Mouse (Mus musculus) frontal cortex, postnatal 10 days (tissue): ENCODE measurements around the gene Elmsan1.
A peak's percentile ranks its signal among the peaks of the same experiment; 100 is the strongest.
"Not testable (repeated sequence)": the region's sequence is repeated elsewhere in the genome, so short reads cannot be mapped to it uniquely, and the experiment has no call there.

Source experiments
- DNase-seq, 2 experiments: peaks; one replicate each; pipeline ENCODE4 v3.0.0; 2022; ENCODE audit warnings: low spot score in 2 of 2, mixed read lengths in 1 of 2

Gene Elmsan1

DNA sequence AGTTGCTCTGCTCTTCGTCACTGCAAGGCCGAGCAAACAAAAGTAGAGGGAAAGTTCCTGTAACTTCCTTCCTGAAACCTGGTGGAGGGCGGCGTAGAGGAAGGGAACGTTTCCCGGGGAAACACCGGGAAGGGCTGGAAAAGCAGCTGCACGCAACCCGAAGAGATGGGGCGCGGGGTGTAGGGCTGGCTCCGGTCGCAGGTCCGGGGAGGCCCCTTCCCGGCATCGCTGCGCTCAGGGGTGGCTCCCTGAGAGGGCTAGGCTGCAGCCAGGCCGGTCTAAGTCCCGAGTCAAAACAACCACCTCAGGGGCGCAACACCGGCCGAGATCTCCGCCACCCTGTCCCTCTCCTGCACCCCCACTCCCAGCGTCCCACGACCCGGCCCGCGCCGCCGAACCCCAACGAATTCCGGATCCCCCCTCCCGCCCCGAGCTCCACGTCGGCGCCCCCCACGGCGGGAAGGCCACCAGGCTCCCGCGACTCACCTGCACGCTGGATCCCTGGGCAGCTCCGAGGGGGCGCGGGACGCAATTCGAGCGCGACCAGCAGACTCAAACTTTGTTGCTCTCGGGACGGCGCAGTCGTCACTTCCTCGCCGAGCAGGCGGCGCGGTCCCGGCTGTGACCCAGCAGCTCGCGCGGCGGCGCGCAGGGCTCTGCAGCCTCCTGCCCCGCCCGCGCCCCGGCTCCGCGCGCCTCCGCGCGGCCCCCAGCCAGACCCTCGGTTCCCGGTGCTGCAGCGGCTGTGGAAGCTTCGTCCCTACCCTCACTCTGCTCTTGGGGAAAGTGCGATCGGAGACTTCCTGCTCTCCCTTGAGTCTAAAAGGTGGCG, at the start of gene Elmsan1:
Gene Elmsan1 (minus strand): TSS at position 593 of the 832 bp plus-strand sequence.
- DNase-seq = peak in 1 of 2 experiments; percentile 66

DNA sequence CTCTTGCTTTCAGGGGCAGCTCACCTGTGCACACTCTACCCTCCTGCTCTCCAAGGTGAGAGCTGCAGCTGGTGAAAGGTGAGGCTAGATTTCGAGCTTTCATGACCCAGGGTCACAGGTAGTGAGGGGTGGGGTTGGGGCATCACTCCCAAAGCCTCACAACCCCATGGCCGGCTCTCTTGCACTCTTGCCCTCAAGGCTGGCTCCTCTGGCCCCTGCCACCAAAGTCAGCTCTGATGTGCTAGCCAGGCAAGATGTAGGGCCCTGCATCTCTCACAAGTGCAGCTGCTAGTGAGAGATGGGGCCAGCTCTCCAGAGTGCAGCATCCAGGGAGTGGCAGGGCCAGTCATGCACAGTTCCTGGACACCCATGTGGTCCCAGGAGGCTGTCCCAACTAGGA, 48.6 kb upstream of the Elmsan1 start:
- no peak for DNase-seq

DNA sequence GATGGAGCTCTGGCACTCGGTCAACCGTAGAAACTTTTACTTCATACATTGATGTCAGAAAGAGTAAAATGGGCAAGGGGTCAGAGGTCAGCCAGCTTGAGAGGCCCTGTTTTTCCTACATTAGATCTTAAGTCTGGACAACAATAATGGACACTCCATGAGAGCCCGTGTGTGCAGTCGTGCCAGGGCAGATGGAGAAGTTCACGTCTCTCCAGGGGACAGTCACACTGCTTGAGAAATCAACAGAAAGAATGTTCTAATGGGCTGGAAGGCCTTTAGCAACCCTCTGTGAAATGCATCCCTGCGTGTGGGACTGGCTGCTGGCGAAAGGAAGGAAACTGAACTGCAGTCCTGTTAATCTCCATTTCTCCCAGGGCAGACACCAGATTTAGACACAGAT, 41.7 kb upstream of the Elmsan1 start:
- no peak for DNase-seq

- DNase-seq = no peak
Observed at GRCm38 (mm10) chr12:84254886-84255285, 36.2 kb upstream of the Elmsan1 start.

- no peak for DNase-seq
Observed at GRCm38 (mm10) chr12:84252811-84253210, 34.1 kb upstream of the Elmsan1 start.

DNA sequence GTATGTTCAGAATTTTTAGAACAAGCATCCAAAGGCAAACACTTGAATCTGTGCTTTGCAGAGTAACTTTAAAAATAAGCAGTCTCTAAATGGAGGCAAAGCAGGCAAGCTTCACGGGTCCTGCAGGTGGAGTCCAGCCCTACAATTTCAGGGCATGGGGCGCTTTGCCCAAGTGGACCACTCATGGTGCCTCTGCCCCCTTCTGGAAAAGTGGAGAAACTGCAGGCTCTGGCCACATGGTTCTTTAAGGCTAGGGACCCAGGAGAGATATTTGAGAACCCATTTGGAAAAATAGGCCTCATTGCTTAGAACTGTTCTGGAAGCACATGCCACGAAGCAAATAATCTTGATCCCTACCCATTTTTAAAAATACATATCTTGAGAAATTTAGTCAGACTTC, 30.5 kb upstream of the Elmsan1 start:
- peak; percentile 10 to 32 for DNase-seq

- DNase-seq = no peak
Observed at GRCm38 (mm10) chr12:84245683-84246082, 27.0 kb upstream of the Elmsan1 start.

DNA sequence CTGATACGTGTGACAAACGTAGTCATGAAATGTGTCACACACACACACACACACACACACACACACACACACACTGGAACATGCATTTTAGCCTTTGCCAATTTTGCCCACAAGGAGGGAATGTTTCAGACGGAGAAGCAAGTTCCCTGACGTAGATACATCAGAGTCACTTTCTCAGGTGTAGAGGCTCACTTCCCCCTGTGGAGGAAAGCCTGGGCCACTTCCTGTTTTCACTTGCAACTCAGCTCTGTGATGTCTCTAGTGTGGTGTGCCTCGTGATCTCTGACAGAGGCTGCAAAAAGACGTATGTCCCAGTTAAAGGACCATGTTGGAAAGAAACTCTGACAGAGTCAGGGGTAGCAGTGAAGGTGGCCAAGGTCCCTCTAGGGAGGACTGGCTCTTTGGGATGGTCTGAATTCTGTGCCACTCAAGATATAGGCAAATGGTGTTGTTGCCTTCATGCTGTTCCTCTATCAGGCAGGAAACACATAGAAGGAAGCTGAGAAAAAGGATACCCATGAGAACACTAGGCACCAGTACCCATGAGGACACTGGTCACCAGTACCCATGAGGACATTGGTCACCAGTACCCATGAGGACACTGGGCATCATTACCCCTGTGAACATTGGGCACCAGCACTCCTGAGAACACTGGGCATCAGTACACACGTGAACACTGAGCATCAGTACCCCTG, 24.5 kb upstream of the Elmsan1 start:
- no peak for DNase-seq

DNA sequence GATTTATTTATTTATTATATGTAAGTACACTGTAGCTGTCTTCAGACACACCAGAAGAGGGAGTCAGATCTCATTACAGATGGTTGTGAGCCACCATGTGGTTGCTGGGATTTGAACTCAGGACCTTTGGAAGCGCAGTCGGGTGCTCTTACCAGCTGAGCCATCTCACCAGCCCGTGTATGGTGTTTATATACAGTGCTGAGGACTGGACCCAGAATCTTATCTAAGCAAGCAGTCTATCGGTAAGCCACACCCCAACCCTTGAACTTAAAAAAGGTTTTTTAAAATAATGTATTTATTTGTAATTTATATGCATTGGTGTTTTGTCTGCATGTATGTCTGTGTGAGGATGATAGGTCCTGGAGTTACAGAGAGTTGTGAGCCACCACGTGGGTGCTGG, 18.4 kb upstream of the Elmsan1 start:
- not testable (repeated sequence) for DNase-seq

DNA sequence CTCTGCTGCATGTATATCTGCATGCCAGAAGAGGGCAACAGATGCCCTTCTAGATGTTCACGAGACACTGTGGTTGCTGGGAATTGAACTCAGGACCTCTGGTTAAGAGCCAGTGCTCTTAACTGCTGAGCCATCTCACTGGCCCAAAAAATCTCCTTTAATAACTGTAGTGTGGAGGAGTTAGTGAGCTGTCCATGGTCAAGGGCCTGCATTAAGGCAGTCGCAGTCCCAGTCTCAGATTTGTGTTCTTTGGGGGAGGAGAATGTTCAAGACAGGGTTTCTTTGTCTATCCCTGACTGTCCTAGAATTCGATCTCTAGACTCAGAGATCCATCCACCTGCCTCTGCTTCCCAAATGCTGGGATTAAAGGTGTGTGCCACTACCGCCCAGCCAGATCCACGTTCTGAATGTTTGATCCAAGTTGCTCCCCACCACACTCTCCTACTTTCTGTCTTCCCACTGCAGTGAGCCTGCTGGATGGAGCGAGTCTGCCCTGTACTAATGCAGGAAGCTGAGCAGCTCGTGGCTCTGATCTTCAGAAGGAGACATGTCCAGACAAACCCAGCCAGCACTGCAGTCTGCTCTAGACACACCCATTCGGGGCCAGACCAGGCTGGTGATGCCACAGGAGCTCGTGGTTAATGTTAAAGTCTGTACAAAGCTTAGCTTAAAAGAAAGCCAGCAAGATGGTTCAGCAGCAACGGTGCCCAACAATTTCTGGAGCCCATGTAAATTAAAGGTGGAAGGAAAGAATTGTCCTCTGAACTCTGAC, 17.5 kb upstream of the Elmsan1 start:
- no peak for DNase-seq

DNA sequence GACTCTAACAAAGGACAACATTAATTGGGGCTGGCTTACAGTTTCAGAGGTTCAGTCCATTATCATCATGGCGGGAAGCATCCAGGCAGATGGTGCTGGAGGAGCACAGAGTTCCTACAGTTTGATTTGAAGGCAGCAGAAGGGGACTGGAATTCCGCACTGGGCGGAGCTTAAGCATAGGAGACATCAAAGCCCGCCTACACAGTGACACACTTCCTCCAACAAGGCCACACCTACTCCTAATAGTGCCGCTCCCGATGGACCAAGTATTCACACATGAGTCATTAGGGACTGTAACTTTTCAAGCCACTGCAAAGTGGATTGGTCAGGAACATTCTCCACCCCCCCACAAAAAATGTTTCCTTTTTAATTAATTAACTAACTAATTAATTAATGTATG, 16.9 kb upstream of the Elmsan1 start:
- no peak for DNase-seq

DNA sequence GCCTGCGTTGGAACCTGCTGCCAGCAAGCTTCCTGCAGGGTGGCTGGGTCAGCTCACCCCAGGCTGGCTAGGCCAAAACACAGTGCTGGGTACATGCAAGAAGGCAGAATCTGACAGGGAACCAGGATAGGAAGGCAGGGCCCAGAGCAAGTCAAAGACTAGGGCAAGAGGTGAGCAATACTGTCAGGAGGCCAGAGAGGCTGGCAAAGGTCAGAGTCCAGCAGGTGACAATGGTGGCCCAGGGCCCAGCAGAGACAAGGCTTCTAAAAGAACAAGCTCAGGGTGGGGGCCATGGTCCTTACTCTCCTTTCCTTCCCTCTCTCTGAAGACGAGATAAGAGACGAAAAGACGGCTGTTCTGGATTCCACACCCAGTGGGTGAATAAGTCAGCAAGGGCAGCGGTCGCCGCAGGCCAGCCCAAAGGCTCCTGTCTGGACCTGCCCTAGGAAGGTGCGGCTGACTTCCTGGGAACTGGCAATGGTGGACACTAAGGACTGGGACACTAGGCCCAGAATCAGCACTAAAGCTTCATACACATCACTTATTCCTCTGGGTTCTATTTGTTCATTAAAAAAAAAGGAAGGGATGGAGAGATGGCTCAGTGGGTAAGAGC, 14.9 kb upstream of the Elmsan1 start:
- no peak for DNase-seq

DNA sequence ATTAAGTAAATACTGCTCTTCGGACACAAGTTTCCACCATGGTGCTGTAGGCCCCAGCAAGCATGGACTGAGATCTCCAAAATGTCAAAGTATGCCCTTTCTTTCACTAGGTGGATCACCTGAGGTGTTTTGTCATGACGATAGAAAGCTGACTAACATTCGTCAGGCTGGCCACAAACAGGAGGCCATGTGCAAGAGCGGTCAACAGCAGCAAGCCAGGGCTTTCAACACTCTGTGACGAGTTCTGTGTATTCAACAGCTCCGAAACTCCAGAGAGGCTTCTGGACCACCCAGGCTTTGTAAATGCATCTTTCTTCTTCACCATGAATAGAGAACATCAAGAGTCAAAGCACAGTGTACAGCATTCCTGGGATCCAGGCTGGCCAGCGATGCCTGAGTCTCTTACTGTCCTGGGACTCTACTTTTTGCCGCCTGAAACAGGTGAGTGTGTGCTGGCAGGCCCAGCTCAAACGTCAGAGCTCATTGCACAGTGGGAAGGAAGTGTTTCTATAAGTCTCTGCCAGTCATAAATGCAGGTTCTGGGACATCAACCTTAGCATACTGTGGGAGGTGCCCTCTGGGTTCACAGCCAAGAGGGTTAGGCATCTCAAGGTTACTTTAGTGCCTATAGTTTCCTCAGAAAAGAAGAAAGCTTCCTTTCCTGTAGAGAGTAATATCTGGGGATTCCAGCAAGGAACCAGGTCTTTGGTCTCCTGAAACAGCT, 7.6 kb upstream of the Elmsan1 start:
- no peak for DNase-seq

DNA sequence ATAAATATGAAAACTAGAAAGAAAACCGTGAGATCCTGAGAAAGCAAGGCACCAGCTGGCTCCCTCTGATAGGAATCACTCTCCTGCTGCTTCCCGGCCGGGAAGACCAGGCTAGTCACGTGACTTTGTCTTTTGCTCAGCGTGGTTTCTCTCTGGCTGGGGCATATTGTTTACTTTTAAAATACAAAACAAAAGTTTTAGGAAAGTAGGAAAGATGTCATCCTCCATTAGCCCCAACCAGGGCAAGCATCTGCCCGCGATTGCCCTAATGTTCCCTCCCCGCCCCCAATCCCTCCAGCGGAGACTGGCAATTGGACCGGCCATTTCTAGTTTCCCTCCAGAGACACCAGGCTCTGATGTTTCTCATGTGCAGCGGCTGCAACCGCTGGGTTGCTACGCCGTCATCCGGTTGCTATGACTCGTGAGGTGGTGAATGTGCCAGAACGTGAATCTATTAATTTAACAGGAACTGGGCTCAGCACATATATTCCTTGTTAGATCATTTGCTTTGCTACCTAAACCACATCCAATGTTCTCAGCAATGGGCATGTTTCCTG, 3.8 kb upstream of the Elmsan1 start:
- peak in 1 of 2 experiments; percentile 44 for DNase-seq

DNA sequence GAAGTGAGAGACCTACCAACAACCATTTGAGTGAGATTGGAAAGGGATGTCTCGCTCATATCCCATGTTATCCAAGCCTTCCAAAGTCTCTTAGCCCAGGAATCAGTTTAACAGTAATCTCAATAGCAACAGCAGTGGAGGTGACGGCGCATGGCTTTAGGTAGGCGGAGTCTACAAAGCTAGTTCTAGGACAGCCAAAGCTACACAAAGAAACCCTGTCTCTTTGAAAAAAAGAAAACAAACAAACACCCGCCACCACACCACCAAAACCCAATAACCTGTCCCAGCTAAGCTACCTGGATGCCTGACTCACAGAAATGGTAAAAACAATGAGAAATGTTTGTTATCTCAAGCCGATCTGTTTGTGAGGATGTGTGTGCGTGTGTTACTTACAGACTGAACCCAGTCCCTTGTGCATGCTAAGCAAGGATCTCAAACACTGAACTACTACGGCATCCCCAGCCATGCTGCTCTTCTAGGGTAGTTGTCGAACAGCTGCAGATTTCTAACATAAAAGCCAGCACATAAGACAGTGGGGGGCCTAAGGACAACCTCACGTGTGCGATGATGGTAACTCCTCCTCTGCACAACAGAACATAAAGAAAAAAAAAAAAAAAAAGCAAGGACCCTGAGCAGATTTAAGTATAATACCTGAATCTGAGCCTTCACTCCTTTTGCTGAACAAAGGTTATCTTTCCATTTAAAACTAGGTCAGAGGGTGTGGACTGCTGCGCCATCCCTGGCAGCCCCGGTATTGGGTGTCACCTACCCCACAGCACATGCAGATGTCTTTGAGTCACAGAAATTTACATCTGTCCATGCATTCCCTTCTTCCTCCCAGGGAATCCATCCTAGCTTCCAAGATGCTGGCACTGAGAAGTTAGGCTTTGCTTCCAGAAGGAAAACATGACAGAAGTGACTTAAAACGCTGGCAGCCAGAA, 2.5 kb upstream of the Elmsan1 start:
- DNase-seq = no peak

GRCm38 (mm10) chr12:84220515-84220914, 1.8 kb upstream of the Elmsan1 start:
- DNase-seq = no peak

DNA sequence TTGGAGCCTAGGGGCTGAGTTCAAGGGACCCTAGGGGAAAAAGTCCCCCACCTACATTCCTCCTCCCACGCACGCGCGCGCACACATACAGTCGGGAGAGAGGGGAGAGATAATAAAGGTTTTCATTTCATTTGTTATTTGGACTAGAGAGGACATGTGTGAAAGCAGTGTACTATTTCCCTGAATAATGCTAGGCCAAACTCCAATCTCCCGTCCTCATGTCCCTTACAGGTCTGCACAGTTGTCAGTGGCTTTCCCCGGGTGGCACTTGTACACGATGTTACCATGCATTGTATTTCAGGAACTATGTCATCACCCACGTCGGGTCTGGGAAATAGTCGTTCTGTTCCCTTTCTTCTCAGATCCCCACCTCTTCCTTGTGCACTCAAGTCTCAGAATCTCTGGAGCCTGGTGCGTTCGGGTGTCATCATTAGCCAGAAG, 460 bp upstream of the Elmsan1 start:
- DNase-seq = no peak

GRCm38 (mm10) chr12:84217508-84218131, 1.1 kb downstream of the Elmsan1 start:
- no peak for DNase-seq

DNA sequence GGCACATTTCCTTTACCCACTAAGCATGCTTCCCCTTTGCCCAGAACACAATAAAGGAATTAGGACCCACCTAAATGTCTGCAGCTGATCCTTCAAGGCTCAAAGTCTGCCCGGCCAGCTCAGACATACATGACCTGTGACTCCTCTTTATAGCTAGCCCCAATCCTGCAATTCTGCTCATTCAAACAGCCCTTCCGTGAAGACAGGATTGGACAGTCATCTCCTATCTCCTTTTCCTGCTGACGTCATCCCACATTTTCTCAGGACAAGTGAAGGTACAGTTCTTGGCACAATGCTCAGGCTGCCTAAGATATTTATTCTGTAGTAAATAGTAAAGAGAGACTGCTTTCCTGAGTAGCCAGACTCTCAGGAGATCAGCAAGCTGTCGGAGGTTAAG, 1.6 kb downstream of the Elmsan1 start:
- no peak for DNase-seq
